Mouse (Mus musculus) CD8-positive naive resting alpha-beta T cell, adult 2 months (primary cell): ENCODE measurements around the gene Zfp827.

Source experiments
- DNase-seq, 2 experiments: peaks; one replicate each; pipeline ENCODE4 v3.0.0; 2022; ENCODE audit warnings: low read depth in 2 of 2, low spot score in 2 of 2

Gene Zfp827

GRCm38 (mm10) chr8:79060013-79060609 is 31.9 kb downstream of the Zfp827 start:
- no peak for DNase-seq

- no peak for DNase-seq
These were observed 37.7 kb downstream of the Zfp827 start for GRCm38 (mm10) chr8:79065924-79066323.

GRCm38 (mm10) chr8:79067812-79068630 is 39.8 kb downstream of the Zfp827 start:
- no peak for DNase-seq

GRCm38 (mm10) chr8:79073311-79073710 is 45.1 kb downstream of the Zfp827 start:
- DNase-seq, result no peak

- no peak for DNase-seq
These were observed 46.7 kb downstream of the Zfp827 start for GRCm38 (mm10) chr8:79074986-79075385.

GRCm38 (mm10) chr8:79077256-79077655 is 49.0 kb downstream of the Zfp827 start:
- no peak for DNase-seq

GRCm38 (mm10) chr8:79078556-79079195 is 50.4 kb downstream of the Zfp827 start:
- DNase-seq, result no peak

GRCm38 (mm10) chr8:79079196-79079561 is 50.9 kb downstream of the Zfp827 start:
- DNase-seq, result no peak

- no peak for DNase-seq
These were observed 52.0 kb downstream of the Zfp827 start for GRCm38 (mm10) chr8:79080096-79080739.

GRCm38 (mm10) chr8:79081333-79081732 is 53.1 kb downstream of the Zfp827 start:
- DNase-seq, result no peak

GRCm38 (mm10) chr8:79081955-79082354 is 53.7 kb downstream of the Zfp827 start:
- no peak for DNase-seq

GRCm38 (mm10) chr8:79083461-79084358 is 55.5 kb downstream of the Zfp827 start:
- DNase-seq, result no peak

GRCm38 (mm10) chr8:79084359-79084820 is 56.2 kb downstream of the Zfp827 start:
- no peak for DNase-seq

GRCm38 (mm10) chr8:79094422-79094821 is 66.2 kb downstream of the Zfp827 start:
- no peak for DNase-seq

- DNase-seq, result no peak
These were observed 66.9 kb downstream of the Zfp827 start for GRCm38 (mm10) chr8:79095162-79095561.

- no peak for DNase-seq
These were observed 68.7 kb downstream of the Zfp827 start for GRCm38 (mm10) chr8:79096970-79097369.

GRCm38 (mm10) chr8:79102707-79103106 is 74.5 kb downstream of the Zfp827 start:
- no peak for DNase-seq

GRCm38 (mm10) chr8:79103185-79103878 is 75.1 kb downstream of the Zfp827 start:
- no peak for DNase-seq

- no peak for DNase-seq
These were observed 75.8 kb downstream of the Zfp827 start for GRCm38 (mm10) chr8:79103923-79104580.
